Mouse (Mus musculus) myocyte (in vitro differentiated cells): ENCODE measurements around the gene Slco1a5. TPM values are rescaled to one million over a fixed set of nuclear protein-coding genes. Genes with fewer than 3 reads are reported as not detected.

Source experiments
- H3K27me3 ChIP-seq: one replicate; pipeline ENCODE4 v1.6.1; 2011; ENCODE audit not compliant: control insufficient read depth, insufficient read depth, insufficient read length
- H3K36me3 ChIP-seq: one replicate; pipeline ENCODE4 v1.6.1; 2011; ENCODE audit not compliant: control insufficient read depth, insufficient read depth
- H3K4me2 ChIP-seq: one replicate; pipeline ENCODE4 v1.6.1; 2011; ENCODE audit warnings: low read depth, control low read depth
- H3K4me3 ChIP-seq: one replicate; pipeline ENCODE4 v1.5.1; 2011; ENCODE audit warnings: mild to moderate bottlenecking, control low read depth, moderate library complexity
- H3K79me2 ChIP-seq: one replicate; pipeline ENCODE4 v1.6.1; 2011; ENCODE audit not compliant: control insufficient read depth, insufficient read depth
- H3ac ChIP-seq: one replicate; pipeline ENCODE4 v1.6.1; 2011; ENCODE audit not compliant: control insufficient read depth, insufficient read length
- CEBPB ChIP-seq: IDR thresholded peaks from 2 replicates; pipeline ENCODE4 v1.6.1; 2011; ENCODE audit warnings: mild to moderate bottlenecking, moderate library complexity; ENCODE audit not compliant: poor library complexity, insufficient read depth, severe bottlenecking
- E2F4 ChIP-seq: IDR thresholded peaks from one replicate; pipeline ENCODE4 v1.6.1; 2011; ENCODE audit warnings: mild to moderate bottlenecking, control low read depth, moderate library complexity; ENCODE audit not compliant: insufficient read depth
- MAX ChIP-seq: IDR thresholded peaks from one replicate; pipeline ENCODE4 v1.6.1; 2011; ENCODE audit warnings: low read depth, mild to moderate bottlenecking, control low read depth
- MYOD1 ChIP-seq, 3 experiments: IDR thresholded peaks; one replicate each; pipeline ENCODE4 v1.6.1; 2011; ENCODE audit warnings: control low read depth in 2 of 3, low read depth in 2 of 3, mild to moderate bottlenecking in 2 of 3, moderate library complexity in 1 of 3; ENCODE audit not compliant: insufficient read length in 2 of 3, control insufficient read depth in 1 of 3
- MYOG ChIP-seq, 3 experiments: IDR thresholded peaks; one replicate each; pipeline ENCODE4 v1.6.1; 2011; ENCODE audit warnings: control low read depth in 2 of 3, low read depth in 2 of 3, mild to moderate bottlenecking in 2 of 3; ENCODE audit not compliant: insufficient read length in 2 of 3, control insufficient read depth in 1 of 3, insufficient read depth in 1 of 3
- POLR2A ChIP-seq: IDR thresholded peaks from one replicate; pipeline ENCODE4 v1.6.1; 2011; ENCODE audit warnings: low read depth, mild to moderate bottlenecking, control low read depth, moderate library complexity; ENCODE audit not compliant: insufficient read length
- POLR2AphosphoS2 ChIP-seq: IDR thresholded peaks from one replicate; pipeline ENCODE4 v1.6.1; 2011; ENCODE audit warnings: low read depth, control low read depth; ENCODE audit not compliant: insufficient read length
- REST ChIP-seq: IDR thresholded peaks from one replicate; pipeline ENCODE4 v1.6.1; 2011; ENCODE audit warnings: mild to moderate bottlenecking, control low read depth, moderate library complexity; ENCODE audit not compliant: insufficient read depth, insufficient read length
- SRF ChIP-seq: IDR thresholded peaks from one replicate; pipeline ENCODE4 v1.6.1; 2011; ENCODE audit warnings: low read depth; ENCODE audit not compliant: control insufficient read depth, insufficient read length
- TCF12 ChIP-seq: IDR thresholded peaks from one replicate; pipeline ENCODE4 v1.6.1; 2011; ENCODE audit warnings: mild to moderate bottlenecking, control low read depth; ENCODE audit not compliant: poor library complexity, insufficient read depth, severe bottlenecking
- TCF3 ChIP-seq: IDR thresholded peaks from one replicate; pipeline ENCODE4 v1.6.1; 2011; ENCODE audit warnings: low read depth, control low read depth; ENCODE audit not compliant: insufficient read length
- USF1 ChIP-seq: IDR thresholded peaks from one replicate; pipeline ENCODE4 v1.6.1; 2011; ENCODE audit warnings: low read depth, mild to moderate bottlenecking, control low read depth, moderate library complexity
- polyA plus RNA-seq: library from polyadenylated mRNA; unstranded; fragments of >200 nt; fragmentation: generic; extraction: Trizol; gene quantifications from one replicate; pipeline ENCODE4 v1.2.1, GENCODE M21; 2012; ENCODE audit warnings: missing spikeins

The Slco1a5 gene
- polyA plus RNA-seq, 1 experiment = 0.20 TPM

- no peak overlapping the region for H3K4me3 ChIP-seq
- TF ChIP-seq CEBPB (0 out of 2 replicates have a peak, but pooled peaks have one; percentile 27), MYOD1 (IDR thresholded peaks at IDR 0.05; ENCODE audit: control insufficient read depth in 1 of 3, insufficient read length in 2 of 3, low read depth in 2 of 3) (no peak), USF1 (no peak), POLR2A (no peak), REST (no peak), E2F4 (no peak), TCF3 (no peak), TCF12 (no peak)
- no peaks in the 10 kb centered on the region for H3K36me3 ChIP-seq
- no peak overlapping the region for H3ac ChIP-seq
- no peaks in the 10 kb centered on the region for H3K27me3 ChIP-seq
- H3K4me2 ChIP-seq = peak overlapping the region; percentile 5
- H3K79me2 ChIP-seq = no peaks in the 10 kb centered on the region
Measured at GRCm38 (mm10) chr6:142338961-142339360, 16.2 kb upstream of the Slco1a5 start.

GRCm38 (mm10) chr6:142329201-142329600, 6.4 kb upstream of the Slco1a5 start:
- no peak for TF ChIP-seq TCF3
- no peak for TF ChIP-seq TCF12
- TF ChIP-seq POLR2A = no peak
- TF ChIP-seq CEBPB = no peak
- TF ChIP-seq MAX = no peak
- TF ChIP-seq USF1 = no peak
- no peak for TF ChIP-seq MYOG (IDR thresholded peaks at IDR 0.05; ENCODE audit: control insufficient read depth in 1 of 3, insufficient read depth in 1 of 3, insufficient read length in 2 of 3, low read depth in 2 of 3)
- no peak for TF ChIP-seq E2F4
- no peak for TF ChIP-seq MYOD1 (IDR thresholded peaks at IDR 0.05; ENCODE audit: control insufficient read depth in 1 of 3, insufficient read length in 2 of 3, low read depth in 2 of 3)
- no peaks in the 10 kb centered on the region for H3K79me2 ChIP-seq

GRCm38 (mm10) chr6:142326598-142326997, 3.8 kb upstream of the Slco1a5 start:
- H3K36me3 ChIP-seq = no peaks in the 10 kb centered on the region
- no peak overlapping the region for H3K4me2 ChIP-seq
- H3K79me2 ChIP-seq = no peaks in the 10 kb centered on the region
- TF ChIP-seq POLR2A (no peak), CEBPB (no peak), MYOG (IDR thresholded peaks at IDR 0.05; ENCODE audit: control insufficient read depth in 1 of 3, insufficient read depth in 1 of 3, insufficient read length in 2 of 3, low read depth in 2 of 3) (no peak), MAX (no peak), TCF3 (no peak)
- H3K27me3 ChIP-seq = no peaks in the 10 kb centered on the region
- H3ac ChIP-seq = no peak overlapping the region
- H3K4me3 ChIP-seq = no peak overlapping the region

More at GRCm38 (mm10) chr6:142329201-142329600, 6.4 kb upstream of the Slco1a5 start:
- Histone ChIP-seq H3K4me3 (no peak overlapping the region), H3K4me2 (no peak overlapping the region), H3K36me3 (no peaks in the 10 kb centered on the region), H3ac (no peak overlapping the region), H3K27me3 (no peaks in the 10 kb centered on the region)

GRCm38 (mm10) chr6:142317106-142317505, 5.7 kb downstream of the Slco1a5 start:
- Histone ChIP-seq H3K36me3 (no peaks in the 10 kb centered on the region), H3K4me3 (no peak overlapping the region), H3K4me2 (no peak overlapping the region), H3ac (no peak overlapping the region), H3K79me2 (no peaks in the 10 kb centered on the region), H3K27me3 (no peaks in the 10 kb centered on the region)
- no peak for TF ChIP-seq E2F4
- TF ChIP-seq CEBPB = no peak
- TF ChIP-seq POLR2A = no peak
- TF ChIP-seq TCF12 = no peak
- no peak for TF ChIP-seq REST
- no peak for TF ChIP-seq TCF3
- no peak for TF ChIP-seq MYOD1 (IDR thresholded peaks at IDR 0.05; ENCODE audit: control insufficient read depth in 1 of 3, insufficient read length in 2 of 3, low read depth in 2 of 3)
- TF ChIP-seq MAX = no peak
- TF ChIP-seq MYOG (IDR thresholded peaks at IDR 0.05; ENCODE audit: control insufficient read depth in 1 of 3, insufficient read depth in 1 of 3, insufficient read length in 2 of 3, low read depth in 2 of 3) = no peak
- no peak for TF ChIP-seq POLR2AphosphoS2
- no peak for TF ChIP-seq USF1
- no peak for TF ChIP-seq SRF

DNA sequence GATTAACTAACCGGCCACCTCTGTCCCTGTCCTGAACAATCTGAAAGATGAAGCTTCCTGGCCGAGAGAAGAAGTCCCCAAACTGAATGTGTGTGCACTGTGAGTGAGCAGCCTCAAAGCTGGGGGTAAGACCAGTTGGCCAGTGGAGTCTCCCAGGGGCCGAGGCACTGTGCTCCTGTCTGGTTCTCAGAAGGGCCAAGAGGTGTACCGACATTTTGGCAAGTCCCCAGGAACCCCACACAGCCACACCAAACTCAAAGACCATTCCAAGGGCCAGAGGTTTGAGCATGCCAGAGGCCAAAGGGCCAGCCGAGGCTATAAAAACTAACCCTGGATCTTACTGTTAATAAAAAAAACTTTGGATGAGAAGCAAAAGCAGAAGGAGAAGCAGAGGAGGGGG, 8.5 kb downstream of the Slco1a5 start:
- TF ChIP-seq TCF12 (no peak), REST (no peak), MYOD1 (IDR thresholded peaks at IDR 0.05; ENCODE audit: control insufficient read depth in 1 of 3, insufficient read length in 2 of 3, low read depth in 2 of 3) (no peak), MAX (no peak), POLR2A (no peak), MYOG (IDR thresholded peaks at IDR 0.05; ENCODE audit: control insufficient read depth in 1 of 3, insufficient read depth in 1 of 3, insufficient read length in 2 of 3, low read depth in 2 of 3) (no peak), E2F4 (no peak), CEBPB (no peak), POLR2AphosphoS2 (no peak), SRF (no peak), USF1 (no peak), TCF3 (no peak)
- Histone ChIP-seq H3K4me3 (no peak overlapping the region), H3K27me3 (no peaks in the 10 kb centered on the region), H3K79me2 (no peaks in the 10 kb centered on the region), H3ac (no peak overlapping the region), H3K4me2 (no peak overlapping the region), H3K36me3 (no peaks in the 10 kb centered on the region)
